Mouse (Mus musculus): ENCODE measurements around the gene Fabp6.

Gene Fabp6

GRCm38 (mm10) chr11:43589530-43590072 is 11.7 kb downstream of the Fabp6 start:
- no peak for DNase-seq (ENCODE audit: low spot score)

DNA sequence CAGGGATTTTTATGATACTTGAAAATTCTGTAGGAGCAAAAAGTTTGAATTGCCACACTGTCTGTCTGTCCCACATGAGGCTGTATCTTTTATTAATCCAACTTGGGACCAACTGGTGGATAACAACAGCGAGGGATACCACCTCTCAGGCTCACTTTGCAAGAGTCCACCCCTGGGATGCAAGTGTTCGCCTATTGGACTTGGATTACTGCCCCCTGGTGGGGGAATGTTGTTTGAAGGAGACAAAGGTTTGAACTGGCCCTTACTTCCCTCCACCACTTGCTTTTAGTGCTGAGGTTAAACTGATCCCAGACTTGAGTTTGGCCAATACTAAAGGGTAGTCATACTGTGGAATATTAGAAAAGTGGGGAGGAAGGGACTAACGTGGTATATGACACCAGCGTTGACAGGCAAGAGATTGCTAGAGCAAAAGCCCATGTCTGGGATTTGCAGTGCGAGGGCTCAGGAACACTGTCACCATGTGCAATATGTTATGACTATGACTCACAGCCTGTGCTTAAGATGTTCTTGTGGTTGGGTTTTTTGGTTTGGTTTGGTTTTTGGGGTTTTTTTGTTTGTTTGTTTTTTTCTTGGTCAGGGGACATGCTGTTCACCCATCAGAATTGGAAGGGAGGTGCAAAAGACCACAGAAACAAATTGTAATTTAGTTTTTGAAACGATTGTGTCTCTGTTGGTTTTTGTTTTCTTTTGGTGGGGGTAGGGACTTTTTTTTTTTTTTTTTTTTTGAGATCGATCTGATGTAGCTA is 14.8 kb downstream of the Fabp6 start, which contains the start of gene 4933415A04Rik:
Gene 4933415A04Rik (plus strand): TSS at position 717 of the 767 bp plus-strand sequence.
- no peak for DNase-seq (ENCODE audit: low spot score)

DNA sequence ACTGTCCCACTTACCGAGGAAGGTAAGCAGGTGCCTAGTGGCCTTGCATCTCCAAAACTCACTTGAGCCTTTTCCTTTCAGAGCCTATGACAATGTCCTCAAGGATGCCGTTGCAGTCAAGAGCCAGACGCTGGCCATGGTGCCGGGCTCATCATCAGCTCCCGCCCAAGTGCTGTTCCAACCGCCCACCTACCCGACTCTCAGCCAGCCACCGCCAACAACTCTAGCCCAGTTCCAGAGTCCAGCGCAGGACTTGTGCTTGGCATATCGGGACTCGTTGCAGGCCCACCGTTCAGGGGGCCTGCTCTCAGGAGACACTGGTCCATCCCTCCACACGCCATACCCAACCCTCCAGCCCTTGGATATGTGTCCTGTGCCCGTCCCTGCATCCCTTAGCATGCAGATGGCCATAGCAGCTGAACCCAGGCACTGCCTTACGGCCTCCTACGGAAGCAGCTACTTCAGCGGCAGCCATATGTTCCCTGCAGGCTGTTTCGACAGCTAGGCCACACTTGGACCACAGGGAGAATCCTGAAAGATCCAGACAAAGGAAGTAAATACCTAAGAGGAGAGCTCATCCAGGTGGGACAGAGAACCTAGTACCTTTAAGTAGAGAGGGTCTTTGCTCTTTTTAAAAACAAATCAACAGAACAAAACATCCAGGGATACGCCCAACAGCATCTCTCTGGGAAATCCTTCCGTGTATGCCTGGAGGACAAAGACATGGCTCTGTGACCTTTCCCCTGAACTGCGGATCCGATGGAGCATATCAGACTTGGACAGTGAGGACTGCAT is 15.9 kb downstream of the Fabp6 start:
- no peak for DNase-seq (ENCODE audit: low spot score)

DNA sequence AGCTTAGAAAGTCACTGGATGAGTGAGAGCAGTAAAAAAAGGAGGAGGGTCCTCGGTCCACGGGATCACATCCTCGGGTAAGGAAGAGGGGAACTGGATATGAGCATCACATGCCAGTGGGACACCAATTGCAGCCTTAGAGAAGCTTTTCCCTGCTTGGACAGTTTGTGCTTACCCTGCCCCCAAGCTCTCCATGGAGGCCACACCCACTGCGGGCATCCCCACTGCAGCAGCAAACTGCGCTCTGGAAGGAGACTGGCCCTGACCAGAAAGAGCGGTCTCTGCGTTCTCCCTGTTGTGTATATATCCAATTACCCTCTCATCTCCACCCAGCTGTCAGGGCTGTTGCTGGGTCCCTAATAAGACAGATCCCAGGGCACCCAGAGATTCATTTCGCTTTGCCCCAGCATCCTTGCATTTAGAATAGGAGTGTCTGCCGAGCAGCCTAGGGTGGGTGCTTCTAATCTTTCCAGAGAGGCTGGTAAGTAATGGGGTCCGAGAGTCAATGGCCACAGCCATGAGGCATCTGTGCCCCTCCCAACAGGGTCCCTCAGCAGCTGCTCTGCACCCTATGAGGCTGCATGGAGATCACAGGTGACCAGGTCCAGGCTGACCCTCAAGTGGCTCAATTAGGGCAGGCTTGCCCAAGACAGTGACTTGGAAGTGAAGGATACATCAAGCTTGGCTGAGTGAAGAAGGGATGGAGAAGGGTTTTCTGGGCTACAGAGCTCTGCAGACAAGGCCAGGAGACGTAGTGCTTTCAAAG is 23.4 kb downstream of the Fabp6 start:
- DNase-seq (ENCODE audit: low spot score): no peak

GRCm38 (mm10) chr11:43575376-43576151 is 25.8 kb downstream of the Fabp6 start:
- DNase-seq (ENCODE audit: low spot score): no peak

DNA sequence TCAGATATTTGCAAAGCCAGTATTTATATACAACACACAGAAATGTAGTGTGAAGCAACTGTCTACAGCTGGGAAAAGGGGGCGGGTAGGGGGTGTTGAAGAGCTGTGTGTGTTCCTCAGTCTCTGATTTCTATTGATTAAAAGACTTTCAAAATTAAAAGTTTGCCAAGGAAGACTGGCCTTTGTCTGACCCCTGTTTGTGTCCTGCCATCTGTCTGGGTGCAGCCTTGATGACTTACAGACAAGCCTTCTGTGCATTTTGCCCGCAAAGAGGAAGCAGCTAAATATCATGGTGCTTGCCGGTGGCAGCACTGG is 26.3 kb downstream of the Fabp6 start:
- no peak for DNase-seq (ENCODE audit: low spot score)

- no peak for DNase-seq (ENCODE audit: low spot score)
These were observed 31.7 kb downstream of the Fabp6 start for GRCm38 (mm10) chr11:43569595-43569994.

- DNase-seq (ENCODE audit: low spot score): no peak
These were observed 32.2 kb downstream of the Fabp6 start for GRCm38 (mm10) chr11:43569188-43569587.

DNA sequence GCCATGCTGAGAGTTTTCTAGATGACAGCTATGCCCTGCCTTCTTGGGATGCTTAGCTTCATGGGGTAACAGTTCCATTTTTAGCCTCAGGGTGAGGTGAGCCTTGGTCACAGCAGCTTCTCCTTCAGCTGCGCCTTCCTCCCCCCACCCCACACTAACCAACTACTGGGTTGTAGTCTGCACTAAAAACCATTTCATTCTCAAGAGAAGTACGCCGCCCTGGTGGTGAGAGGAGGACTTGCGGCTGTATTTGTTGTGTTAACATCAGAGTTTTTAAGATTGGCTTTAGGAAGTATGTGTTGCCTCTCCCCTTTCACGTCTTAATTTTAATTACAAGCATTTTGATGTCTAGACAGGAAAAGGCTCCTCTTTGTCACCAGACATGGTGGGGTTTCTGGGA is 33.1 kb downstream of the Fabp6 start:
- DNase-seq (ENCODE audit: low spot score): no peak

GRCm38 (mm10) chr11:43566696-43567095 is 34.6 kb downstream of the Fabp6 start:
- no peak for DNase-seq (ENCODE audit: low spot score)

DNA sequence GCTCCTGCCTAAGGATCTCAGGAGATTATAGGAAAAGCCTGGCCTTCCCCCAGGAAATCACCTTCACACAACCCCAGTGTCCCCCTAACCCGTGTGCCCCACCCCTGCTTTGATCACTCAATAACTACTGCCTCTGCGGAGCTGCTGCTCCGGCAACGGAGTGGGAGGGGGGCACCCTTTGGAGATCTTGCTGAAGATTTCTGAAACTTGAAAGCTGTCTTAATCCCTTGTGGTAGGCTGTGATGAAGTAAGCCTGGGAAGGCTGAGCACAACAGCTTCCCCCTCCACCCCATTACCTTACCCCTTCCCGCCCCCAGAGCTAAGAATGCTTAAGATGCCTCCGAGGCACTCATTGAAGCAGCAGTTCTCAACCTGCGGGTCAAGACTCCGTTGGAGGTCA is 35.5 kb downstream of the Fabp6 start:
- no peak for DNase-seq (ENCODE audit: low spot score)

GRCm38 (mm10) chr11:43565414-43565813 is 35.9 kb downstream of the Fabp6 start:
- DNase-seq (ENCODE audit: low spot score): no peak

DNA sequence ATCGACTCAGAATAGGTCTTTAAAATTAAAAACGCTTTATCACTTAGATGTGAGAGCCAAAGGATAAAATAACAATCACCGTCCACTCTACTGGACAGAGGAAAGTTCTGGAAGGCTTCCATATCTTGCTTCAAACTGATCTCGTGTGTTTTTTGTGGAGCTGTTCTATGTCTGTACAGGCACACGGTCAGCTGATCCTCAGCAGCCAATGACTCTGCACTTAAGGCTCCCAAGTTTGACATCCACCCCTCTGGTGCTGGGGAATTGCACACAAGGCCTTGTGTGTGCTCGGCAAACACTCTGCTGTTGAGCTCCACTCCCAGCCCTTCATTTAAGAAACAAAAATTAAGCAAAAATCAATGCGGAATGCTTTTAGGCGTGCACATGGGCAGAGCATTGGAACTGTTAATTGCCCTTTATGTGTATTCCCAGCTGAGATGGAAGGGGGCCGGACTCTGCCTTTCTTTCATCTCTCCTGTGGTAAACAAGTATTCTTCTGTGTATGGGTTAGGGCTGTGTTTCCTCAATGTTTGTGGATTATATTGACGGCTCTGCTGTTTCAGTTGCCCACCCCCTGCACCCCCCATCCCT is 37.6 kb downstream of the Fabp6 start:
- no peak for DNase-seq (ENCODE audit: low spot score)

- no peak for DNase-seq (ENCODE audit: low spot score)
These were observed 41.6 kb downstream of the Fabp6 start for GRCm38 (mm10) chr11:43559515-43560292.

DNA sequence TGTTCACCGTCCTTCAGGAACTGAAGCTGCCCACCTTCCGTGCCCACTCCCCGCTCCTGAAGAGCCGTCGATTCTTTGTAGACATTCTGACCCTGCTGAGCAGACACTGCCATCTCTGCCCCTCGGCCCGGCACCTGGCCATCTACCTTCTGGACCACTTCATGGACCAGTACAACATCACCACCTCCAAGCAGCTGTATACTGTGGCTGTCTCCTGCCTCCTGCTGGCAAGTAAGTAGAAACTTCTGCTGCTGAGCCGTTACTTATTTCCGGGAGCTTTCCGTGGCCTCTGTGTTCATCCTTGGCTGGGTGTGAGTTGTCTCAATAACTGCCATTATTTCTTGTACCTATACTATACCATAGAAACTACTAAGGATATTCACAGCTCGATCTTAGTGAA is 44.8 kb downstream of the Fabp6 start:
- no peak for DNase-seq (ENCODE audit: low spot score)

- DNase-seq (ENCODE audit: low spot score): no peak
These were observed 48.7 kb downstream of the Fabp6 start for GRCm38 (mm10) chr11:43552675-43553074.

DNA sequence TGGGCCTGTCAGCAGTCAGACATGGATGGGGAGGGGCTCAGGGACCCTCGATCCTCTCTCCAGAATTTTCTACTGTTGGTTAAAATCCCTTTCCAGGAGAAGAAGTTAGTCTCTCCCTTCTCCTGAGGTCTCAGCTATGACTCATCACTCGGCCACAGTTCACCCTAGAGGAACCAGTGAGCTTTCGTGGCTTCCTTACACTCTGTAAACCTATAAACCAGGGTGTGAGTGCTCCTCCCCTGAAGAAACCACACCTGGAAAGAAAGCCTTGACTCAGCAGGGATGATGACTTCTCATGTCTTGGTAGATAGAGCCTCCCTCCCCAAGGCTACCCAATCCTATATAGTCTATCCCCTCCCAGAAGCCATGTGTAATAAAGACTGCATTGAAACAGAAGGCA is 49.6 kb downstream of the Fabp6 start:
- no peak for DNase-seq (ENCODE audit: low spot score)

- no peak for DNase-seq (ENCODE audit: low spot score)
These were observed 51.6 kb downstream of the Fabp6 start for GRCm38 (mm10) chr11:43549701-43550100.

DNA sequence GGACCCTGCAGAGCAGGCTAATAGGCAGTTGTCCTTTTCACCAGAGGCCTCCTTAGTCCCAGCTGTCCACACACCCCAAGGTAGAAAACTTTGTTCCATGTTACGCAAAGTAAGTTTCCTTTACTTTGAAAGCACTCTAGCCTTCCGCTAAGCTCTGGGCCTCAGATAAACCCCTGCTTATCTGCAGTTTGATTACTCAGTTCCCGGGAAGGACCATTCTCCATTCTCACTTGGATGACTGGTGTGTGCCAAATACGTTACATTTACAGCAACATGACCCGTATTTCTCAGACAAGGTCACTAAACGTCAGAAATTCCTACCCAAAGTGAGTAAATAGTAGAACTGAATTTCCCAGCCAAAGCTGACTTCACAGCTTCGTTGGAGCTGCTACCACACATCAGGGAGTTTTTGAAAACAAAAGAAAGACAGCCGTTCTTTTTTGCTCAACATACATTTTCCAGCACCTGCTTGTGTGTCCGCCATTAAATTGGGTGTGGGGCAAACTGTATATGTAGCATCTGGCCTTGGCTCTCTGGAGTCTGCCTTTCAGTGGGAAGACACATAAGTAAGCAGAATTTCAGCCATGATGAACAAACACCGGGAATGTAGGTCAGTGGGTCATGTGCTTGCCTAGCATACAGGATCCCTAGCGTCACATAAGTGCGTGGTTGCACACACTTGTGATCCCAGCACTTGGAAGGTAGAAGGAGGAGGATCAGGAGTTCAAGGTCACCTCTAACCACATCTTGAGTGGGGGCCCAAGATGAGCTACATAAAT is 52.5 kb downstream of the Fabp6 start:
- DNase-seq (ENCODE audit: low spot score): no peak

GRCm38 (mm10) chr11:43548148-43548547 is 53.2 kb downstream of the Fabp6 start:
- DNase-seq (ENCODE audit: low spot score): no peak
